Mouse (Mus musculus): ENCODE results near the gene Ift43.
A peak's percentile ranks its signal among the peaks of the same experiment; 100 is the strongest.

Ift43 gene

GRCm38 (mm10) chr12:86078553-86079201 is 3.7 kb upstream of the Ift43 start, which contains the start of gene Tgfb3:
Gene Tgfb3, minus strand, starts transcription at chr12:86079041.
- DNase-seq (ENCODE audit: low read depth) = peak; percentile 19

GRCm38 (mm10) chr12:86079202-86079667 is 3.1 kb upstream of the Ift43 start:
- peak; percentile 63 for DNase-seq (ENCODE audit: low read depth)

- DNase-seq (ENCODE audit: low read depth) = no peak
These were observed 3.5 kb downstream of the Ift43 start for GRCm38 (mm10) chr12:86085873-86086272.

- no peak for DNase-seq (ENCODE audit: low read depth)
These were observed 4.2 kb downstream of the Ift43 start for GRCm38 (mm10) chr12:86086550-86086949.

- no peak for DNase-seq (ENCODE audit: low read depth)
These were observed 5.7 kb downstream of the Ift43 start for GRCm38 (mm10) chr12:86088042-86088441.

- DNase-seq (ENCODE audit: low read depth) = no peak
These were observed 8.4 kb downstream of the Ift43 start for GRCm38 (mm10) chr12:86090764-86091163.

- no peak for DNase-seq (ENCODE audit: low read depth)
These were observed 9.3 kb downstream of the Ift43 start for GRCm38 (mm10) chr12:86091601-86092132.

- no peak for DNase-seq (ENCODE audit: low read depth)
These were observed 11.7 kb downstream of the Ift43 start for GRCm38 (mm10) chr12:86094075-86094474.

- DNase-seq (ENCODE audit: low read depth) = no peak
These were observed 13.5 kb downstream of the Ift43 start for GRCm38 (mm10) chr12:86095806-86096205.

- no peak for DNase-seq (ENCODE audit: low read depth)
These were observed 15.4 kb downstream of the Ift43 start for GRCm38 (mm10) chr12:86097781-86098180.

GRCm38 (mm10) chr12:86100711-86101110 is 18.4 kb downstream of the Ift43 start:
- no peak for DNase-seq (ENCODE audit: low read depth)

- DNase-seq (ENCODE audit: low read depth) = no peak
These were observed 20.3 kb downstream of the Ift43 start for GRCm38 (mm10) chr12:86102686-86103085.

- DNase-seq (ENCODE audit: low read depth) = no peak
These were observed 21.1 kb downstream of the Ift43 start for GRCm38 (mm10) chr12:86103391-86103790.

- no peak for DNase-seq (ENCODE audit: low read depth)
These were observed 21.5 kb downstream of the Ift43 start for GRCm38 (mm10) chr12:86103852-86104251.

- no peak for DNase-seq (ENCODE audit: low read depth)
These were observed 22.0 kb downstream of the Ift43 start for GRCm38 (mm10) chr12:86104297-86104696.

- DNase-seq (ENCODE audit: low read depth) = no peak
These were observed 23.2 kb downstream of the Ift43 start for GRCm38 (mm10) chr12:86105546-86105945.

GRCm38 (mm10) chr12:86106086-86106485 is 23.7 kb downstream of the Ift43 start:
- no peak for DNase-seq (ENCODE audit: low read depth)

GRCm38 (mm10) chr12:86107645-86108044 is 25.3 kb downstream of the Ift43 start:
- no peak for DNase-seq (ENCODE audit: low read depth)

GRCm38 (mm10) chr12:86109531-86109930 is 27.2 kb downstream of the Ift43 start:
- no peak for DNase-seq (ENCODE audit: low read depth)

- DNase-seq (ENCODE audit: low read depth) = peak; percentile 7
These were observed 28.3 kb downstream of the Ift43 start for GRCm38 (mm10) chr12:86110637-86111036.

- DNase-seq (ENCODE audit: low read depth) = no peak
These were observed 34.0 kb downstream of the Ift43 start for GRCm38 (mm10) chr12:86116295-86116835.

- DNase-seq (ENCODE audit: low read depth) = no peak
These were observed 41.7 kb downstream of the Ift43 start for GRCm38 (mm10) chr12:86124016-86124415.

- DNase-seq (ENCODE audit: low read depth) = no peak
These were observed 45.8 kb downstream of the Ift43 start for GRCm38 (mm10) chr12:86128122-86128521.

GRCm38 (mm10) chr12:86129005-86129404 is 46.7 kb downstream of the Ift43 start:
- DNase-seq (ENCODE audit: low read depth) = no peak

Data from c-Kit-positive CD71-negative TER-119-negative erythroid progenitor cells, embryonic 14.5 days (primary cell).